Mouse (Mus musculus): ENCODE data around the gene Icam4.
"Not testable (repeated sequence)": the region's sequence is repeated elsewhere in the genome, so short reads cannot be mapped to it uniquely, and the experiment has no call there.

The Icam4 gene

GRCm38 (mm10) chr9:21034481-21035085, 5.4 kb downstream of the Icam4 start:
- DNase-seq (ENCODE audit: low spot score), result no peak

DNA sequence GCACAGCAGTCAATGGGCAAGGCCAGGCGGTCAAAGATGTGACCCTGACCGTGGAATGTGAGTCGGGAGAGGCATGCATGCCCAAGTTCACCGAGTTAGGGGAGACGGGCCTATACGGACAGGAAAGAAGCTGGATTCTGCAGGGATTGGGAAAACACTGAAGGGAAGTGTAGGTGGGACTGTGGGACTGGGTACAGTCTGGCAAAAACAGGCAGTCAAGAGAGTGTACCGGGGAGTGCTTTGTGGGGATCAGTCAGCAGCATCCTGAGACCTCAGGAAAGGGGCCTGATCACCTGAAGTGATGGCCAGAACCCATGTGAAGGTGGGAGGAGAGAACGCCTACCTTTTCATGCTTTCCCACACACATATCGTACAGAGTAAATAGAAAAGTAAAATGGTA, 6.4 kb downstream of the Icam4 start:
- DNase-seq (ENCODE audit: low spot score), result no peak

GRCm38 (mm10) chr9:21036161-21036560, 7.0 kb downstream of the Icam4 start:
- DNase-seq (ENCODE audit: low spot score), result no peak

GRCm38 (mm10) chr9:21036666-21037065, 7.5 kb downstream of the Icam4 start:
- DNase-seq (ENCODE audit: low spot score), result no peak

- DNase-seq (ENCODE audit: low spot score), result no peak
These were observed 8.3 kb downstream of the Icam4 start for GRCm38 (mm10) chr9:21037481-21037891.

- DNase-seq (ENCODE audit: low spot score), result no peak
These were observed 10.6 kb downstream of the Icam4 start for GRCm38 (mm10) chr9:21039779-21040178.

GRCm38 (mm10) chr9:21041308-21041707, 12.1 kb downstream of the Icam4 start:
- no peak for DNase-seq (ENCODE audit: low spot score)

- no peak for DNase-seq (ENCODE audit: low spot score)
These were observed 14.4 kb downstream of the Icam4 start for GRCm38 (mm10) chr9:21043563-21043962.

- not testable (repeated sequence) for DNase-seq (ENCODE audit: low spot score)
These were observed 15.6 kb downstream of the Icam4 start for GRCm38 (mm10) chr9:21044785-21045184.

DNA sequence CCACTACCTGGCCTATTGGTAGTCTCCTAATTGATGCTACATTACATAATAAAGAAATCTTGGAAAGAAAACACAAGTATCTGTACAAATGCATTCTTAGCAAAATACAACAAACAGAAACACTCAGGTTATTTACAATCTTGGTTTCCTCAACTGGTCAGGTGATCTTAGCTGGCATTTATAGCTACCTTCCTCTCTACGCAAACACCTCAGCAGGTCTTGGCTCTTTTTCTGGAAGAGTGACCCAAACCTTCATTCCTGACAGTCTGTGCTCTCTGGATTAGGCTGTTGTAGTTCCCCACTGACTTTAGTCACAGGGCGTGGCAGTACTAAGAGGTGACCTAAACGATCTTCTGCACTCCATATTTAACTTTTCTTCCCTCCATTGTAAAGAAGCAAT, 16.1 kb downstream of the Icam4 start:
- DNase-seq (ENCODE audit: low spot score), result no peak

DNA sequence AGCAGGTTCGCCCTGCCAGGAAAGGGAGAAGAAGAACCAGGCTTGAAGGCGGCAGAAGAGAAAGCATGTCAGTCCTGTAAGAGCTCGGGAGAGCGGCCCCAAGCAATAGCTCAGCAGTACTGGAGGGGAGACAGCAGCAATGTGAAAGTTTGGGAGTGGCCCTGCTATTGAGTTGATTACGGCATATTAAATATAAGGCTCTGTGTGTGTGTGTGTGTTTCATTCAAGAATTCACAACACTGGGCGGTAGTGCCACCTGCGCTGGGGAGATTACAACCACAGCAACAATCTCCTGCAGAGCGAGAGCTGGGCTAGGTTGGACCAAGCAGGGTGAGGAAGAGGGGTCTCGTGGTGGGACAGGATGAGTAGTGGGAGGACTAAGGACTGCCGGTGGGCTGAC, 22.4 kb downstream of the Icam4 start:
- no peak for DNase-seq (ENCODE audit: low spot score)

DNA sequence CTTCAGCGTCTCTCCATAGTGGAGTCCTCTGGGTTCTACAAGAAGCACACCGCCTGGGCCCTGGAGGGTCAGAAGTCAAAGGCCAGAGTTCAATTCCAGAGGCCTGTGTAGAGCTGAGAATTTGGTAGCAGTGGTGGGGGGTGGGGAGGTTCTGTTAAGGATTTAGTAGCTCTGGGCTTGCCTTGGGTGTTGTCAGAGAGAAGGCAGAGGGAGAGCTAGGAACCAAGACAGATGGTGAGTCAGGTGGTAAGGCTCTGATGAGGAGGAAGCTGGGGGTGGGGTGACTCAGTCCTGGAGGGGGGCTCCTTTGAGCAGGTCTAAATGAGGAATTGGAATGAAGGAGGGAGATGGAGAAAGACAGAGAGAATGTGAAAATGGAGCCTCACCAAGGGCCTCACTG, 33.8 kb downstream of the Icam4 start:
- no peak for DNase-seq (ENCODE audit: low spot score)

- no peak for DNase-seq (ENCODE audit: low spot score)
These were observed 38.0 kb downstream of the Icam4 start, which contains the start of gene Zglp1 for GRCm38 (mm10) chr9:21067006-21067684. TSS of gene Zglp1 (minus strand) at chr9:21067093.

GRCm38 (mm10) chr9:21072641-21073040, 43.5 kb downstream of the Icam4 start:
- no peak for DNase-seq (ENCODE audit: low spot score)

DNA sequence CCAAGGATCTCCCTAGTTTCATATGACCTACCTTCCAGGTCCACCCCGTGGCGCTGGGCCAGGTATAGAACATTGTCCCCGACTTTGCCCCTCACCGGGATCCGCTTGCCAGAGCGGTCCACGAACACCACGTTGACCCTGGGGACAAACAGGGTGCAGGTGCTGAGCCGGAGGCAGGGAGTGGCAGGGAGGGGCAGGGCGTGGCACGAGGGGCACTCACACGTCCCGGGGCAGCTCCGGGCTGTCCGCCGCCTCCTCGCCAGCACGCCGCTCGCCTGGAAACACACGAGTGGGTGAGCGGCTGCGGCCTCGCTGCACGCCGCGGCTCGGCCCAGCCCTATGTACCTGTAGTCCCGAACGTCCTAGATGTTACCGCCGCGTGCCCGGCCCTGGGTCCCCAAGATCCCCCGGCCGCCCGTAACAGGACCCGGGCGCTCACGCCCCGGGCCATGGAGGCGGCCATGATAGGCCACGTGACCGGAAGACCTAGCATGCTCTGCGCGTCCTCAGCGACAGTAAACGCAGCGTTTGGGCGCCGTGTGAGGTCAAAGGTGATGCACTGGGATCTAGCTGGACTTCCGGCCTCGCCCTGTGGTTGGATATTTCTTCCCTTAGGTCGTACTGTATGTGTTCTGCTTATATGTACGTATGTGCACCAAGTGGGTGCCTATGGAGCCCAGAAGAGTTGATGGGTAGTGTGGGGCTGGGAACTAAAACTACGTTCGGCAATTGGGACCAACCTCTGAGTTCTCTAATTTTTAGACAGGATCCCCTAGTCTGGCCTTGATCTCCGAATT, 44.1 kb downstream of the Icam4 start, which contains the start of the genes Gm49373 and Fdx1l:
Gene Gm49373, minus strand, starts transcription at position 53 of the 797 bp plus-strand sequence.
Gene Fdx1l, minus strand, starts transcription at position 571 of the 797 bp plus-strand sequence.
- peak; percentile 84 for DNase-seq (ENCODE audit: low spot score)

GRCm38 (mm10) chr9:21074173-21074572, 45.0 kb downstream of the Icam4 start:
- no peak for DNase-seq (ENCODE audit: low spot score)

DNA sequence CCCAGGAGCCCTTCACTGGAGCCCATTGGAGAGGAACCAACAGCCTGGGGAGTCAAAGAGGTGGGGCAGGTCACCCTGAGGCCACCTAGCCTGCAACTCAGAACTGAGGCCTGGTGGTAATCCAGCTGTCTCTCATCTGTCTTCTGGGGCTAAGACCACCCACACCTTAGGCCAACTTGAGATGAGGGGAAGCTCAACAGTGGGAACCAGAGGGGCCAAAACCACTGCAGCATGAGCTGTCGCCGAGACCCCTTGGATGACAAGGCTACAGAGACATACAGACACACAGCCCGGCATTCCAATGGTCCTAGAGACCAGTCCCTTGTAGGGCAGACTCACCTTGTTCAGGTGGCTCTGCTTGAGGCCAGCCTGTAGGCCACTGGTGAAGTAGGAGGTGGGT, 46.5 kb downstream of the Icam4 start:
- no peak for DNase-seq (ENCODE audit: low spot score)

All from T-cell, adult 2 months (primary cell).